22 mouse cellular contexts compared by ENCODE assay signal in genomic region chr6:28090981-28091380, GRCm38 (mm10). TPM values are rescaled to one million over a fixed set of nuclear protein-coding genes. Genes with fewer than 3 reads are reported as not detected.
DNase-seq lines count a peak whose midpoint lies in the region; TF ChIP-seq lines count a peak whose summit lies in the region.
"Had no signal": no experiment of that assay in that cellular context is flagged by ENCODE, and none has a peak within 500 bp of the region (broad histone marks: within the 10 kb centered on the region; RNA-seq: fewer than 3 reads in every experiment).

No protein-coding gene starts in this region.

- peak overlapping the region; percentile 21; the same call in 1 of the 2 replicates for H3K27ac ChIP-seq in cortical plate, adult 2 months (ENCODE audit: insufficient read depth, low read length)
- H3K27ac ChIP-seq: embryonic facial prominence, embryonic 13.5 days; embryonic facial prominence, embryonic 15.5 days; forebrain, embryonic 10.5 days; forebrain, embryonic 12.5 days had no signal

- TF ChIP-seq POLR2A in cortical plate, adult 2 months (IDR thresholded peaks at IDR 0.05; ENCODE audit: extremely low read depth, insufficient read depth, low read length): no peak

- DNase-seq in left cerebral cortex, adult 11 months (ENCODE audit: low spot score): peak; percentile 5
- no peak for DNase-seq in left cerebral cortex, postnatal 4 days
- DNase-seq in right cerebral cortex, adult 18-20 months: peak; percentile 10
- DNase-seq in right cerebral cortex, postnatal 25 days: no peak
- DNase-seq in spleen, adult 18-20 months: no peak
- DNase-seq in kidney, postnatal 25 days: no peak
- DNase-seq: adrenal gland, adult 2 months; adrenal gland, postnatal 10 days; adrenal gland, postnatal 25 days; cerebellum, adult 11-12 months; cerebellum, adult 2 months; cerebellum, adult 9-10 months; cerebellum, postnatal 10 days; cerebellum, postnatal 25 days; embryo, embryonic 11 days had no signal

- H3K4me3 ChIP-seq in cortical plate, adult 2 months (ENCODE audit: insufficient read depth, low read length): no peak overlapping the region
- H3K4me3 ChIP-seq: embryonic facial prominence, embryonic 13.5 days; embryonic facial prominence, embryonic 15.5 days; erythroblast, embryonic 14.5 days; forebrain, embryonic 10.5 days; forebrain, embryonic 12.5 days had no signal

- peaks cover 3% of the 10 kb centered on the region for H3K4me1 ChIP-seq in cortical plate, adult 2 months (ENCODE audit: control insufficient read depth, insufficient read depth, low read length)
- H3K4me1 ChIP-seq: embryonic facial prominence, embryonic 13.5 days; embryonic facial prominence, embryonic 15.5 days; forebrain, embryonic 10.5 days; forebrain, embryonic 12.5 days had no signal

- no peak for TF ChIP-seq CTCF in cortical plate, adult 2 months (IDR thresholded peaks at IDR 0.05; ENCODE audit: extremely low read depth, insufficient read depth, low read length)

- intact Hi-C loops in left cerebral cortex, postnatal 4 days (cut with DNase I): no loop called here

RNA-seq across cellular contexts. Expression of gene Grm8, which starts 44.0 kb away (rescaled TPM):
- 10 to 100 TPM; 18.1 to 18.9 TPM for total RNA-seq in left cerebral cortex, postnatal 4 days (2021)
- 8.1 and 9.8 TPM in 2 replicates for polyA plus RNA-seq in cortical plate, adult 2 months (2012; rRNA removed)
- polyA plus RNA-seq: C2C12; erythroblast, embryonic 14.5 days had no signal

Comparison
In these comparisons a context has a peak if more than half of its experiments do, and no peak if none do; other contexts are left out.
1. DNase-seq: peak in left cerebral cortex, adult 11 months (single experiment) and right cerebral cortex, adult 18-20 months (single experiment); none in left cerebral cortex, postnatal 4 days (single experiment), right cerebral cortex, postnatal 25 days (single experiment), spleen, adult 18-20 months (0 of 2) and kidney, postnatal 25 days (0 of 2).